Mouse (Mus musculus): ENCODE measurements around the gene Ap4e1.
"Not testable (repeated sequence)": the region's sequence is repeated elsewhere in the genome, so short reads cannot be mapped to it uniquely, and the experiment has no call there.

Gene Ap4e1

DNA sequence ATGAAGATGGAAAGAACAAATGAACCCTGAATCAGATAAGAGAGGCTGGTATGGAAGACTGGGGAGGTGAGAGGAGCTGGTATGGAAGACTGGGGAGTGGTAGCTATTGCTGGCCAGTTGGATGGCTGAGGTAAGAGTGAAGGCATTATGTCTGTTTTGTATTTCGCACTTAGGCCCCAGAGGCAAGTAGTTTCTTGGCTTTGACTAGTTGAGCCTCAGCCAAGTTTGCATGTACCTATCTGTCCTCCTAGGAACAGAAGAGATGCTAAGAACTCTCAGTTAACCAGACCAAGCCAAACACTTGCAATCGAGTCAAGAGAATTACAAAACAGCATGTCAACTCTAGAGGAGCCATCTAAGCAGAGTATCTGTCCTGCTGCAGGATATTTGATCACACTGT lies 65.6 kb downstream of the Ap4e1 start:
- DNase-seq (ENCODE audit: inconsistent age in 2 of 2, low spot score in 1 of 2), result no peak

DNA sequence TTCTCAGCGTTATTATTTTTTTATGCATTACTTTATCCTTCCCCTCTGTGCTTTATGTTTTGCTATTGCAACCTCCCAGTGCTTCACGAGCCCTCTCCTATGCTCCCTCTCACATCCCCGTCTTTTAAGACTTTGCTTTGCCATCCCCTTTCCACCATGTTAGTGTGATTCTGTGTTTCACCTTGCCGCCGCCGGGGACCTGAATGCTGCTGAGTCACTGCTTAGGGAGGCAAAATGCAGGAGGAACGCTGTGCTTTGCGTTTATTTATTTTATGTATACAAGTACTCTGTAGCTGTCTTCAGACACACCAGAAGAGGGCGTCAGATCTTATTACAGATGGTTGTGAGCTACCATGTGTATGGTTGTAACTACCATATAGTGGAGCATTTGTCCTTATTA lies 69.1 kb downstream of the Ap4e1 start:
- no peak for DNase-seq (ENCODE audit: inconsistent age in 2 of 2, low spot score in 1 of 2)

DNA sequence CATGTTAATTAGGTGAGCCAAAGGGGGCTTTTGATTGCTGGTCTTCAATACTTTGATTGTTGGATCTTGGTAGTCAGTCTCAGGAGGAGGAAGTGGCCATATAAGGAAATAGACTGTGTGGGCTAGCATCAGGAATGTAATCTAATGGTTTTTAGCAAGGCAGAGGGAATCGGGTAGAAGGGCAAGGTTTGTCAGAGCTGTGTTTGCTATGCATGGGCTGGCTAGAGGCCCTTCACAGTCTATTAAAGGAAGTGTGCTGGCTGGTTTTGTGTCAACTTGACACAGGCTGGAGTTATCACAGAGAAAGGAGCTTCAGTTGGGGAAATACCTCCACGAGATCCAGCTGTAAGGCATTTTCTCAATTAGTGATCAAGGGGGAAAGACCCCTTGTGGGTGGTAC lies 70.5 kb downstream of the Ap4e1 start:
- not testable (repeated sequence) for DNase-seq (ENCODE audit: inconsistent age in 2 of 2, low spot score in 1 of 2)

DNA sequence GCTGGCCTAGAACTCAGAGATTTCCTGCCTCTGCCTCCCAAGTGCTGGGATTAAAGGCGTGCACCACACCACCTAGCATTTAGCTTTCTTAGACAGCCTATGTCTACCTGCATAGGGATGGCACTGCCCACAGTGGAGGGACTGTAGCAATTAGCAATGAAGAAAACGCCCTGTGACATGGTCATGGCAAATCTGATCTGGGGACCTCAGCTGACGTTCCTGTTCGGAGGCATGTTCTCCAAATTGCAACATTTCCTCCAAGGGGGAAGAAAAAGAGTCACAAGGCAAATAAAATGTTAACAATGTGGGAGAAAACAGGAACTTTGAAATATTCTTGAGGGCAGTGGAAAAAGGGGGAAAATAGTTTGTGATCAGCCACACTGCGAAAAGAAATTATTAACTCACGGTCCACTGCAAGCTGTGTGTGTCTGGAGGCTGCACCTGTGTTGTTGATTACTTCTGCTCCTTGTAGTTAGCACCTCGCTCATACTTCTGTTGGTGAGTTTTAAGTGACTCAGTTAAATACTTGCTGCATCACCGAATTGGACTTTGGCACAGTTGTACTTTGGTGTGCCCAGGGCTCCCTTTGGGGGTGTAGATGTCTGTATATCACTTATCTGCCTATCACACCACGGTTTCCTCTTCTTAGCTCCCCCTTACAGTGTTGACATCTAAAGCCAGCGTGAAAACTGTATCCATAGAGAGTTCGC lies 71.5 kb downstream of the Ap4e1 start:
- DNase-seq (ENCODE audit: inconsistent age in 2 of 2, low spot score in 1 of 2), result no peak

DNA sequence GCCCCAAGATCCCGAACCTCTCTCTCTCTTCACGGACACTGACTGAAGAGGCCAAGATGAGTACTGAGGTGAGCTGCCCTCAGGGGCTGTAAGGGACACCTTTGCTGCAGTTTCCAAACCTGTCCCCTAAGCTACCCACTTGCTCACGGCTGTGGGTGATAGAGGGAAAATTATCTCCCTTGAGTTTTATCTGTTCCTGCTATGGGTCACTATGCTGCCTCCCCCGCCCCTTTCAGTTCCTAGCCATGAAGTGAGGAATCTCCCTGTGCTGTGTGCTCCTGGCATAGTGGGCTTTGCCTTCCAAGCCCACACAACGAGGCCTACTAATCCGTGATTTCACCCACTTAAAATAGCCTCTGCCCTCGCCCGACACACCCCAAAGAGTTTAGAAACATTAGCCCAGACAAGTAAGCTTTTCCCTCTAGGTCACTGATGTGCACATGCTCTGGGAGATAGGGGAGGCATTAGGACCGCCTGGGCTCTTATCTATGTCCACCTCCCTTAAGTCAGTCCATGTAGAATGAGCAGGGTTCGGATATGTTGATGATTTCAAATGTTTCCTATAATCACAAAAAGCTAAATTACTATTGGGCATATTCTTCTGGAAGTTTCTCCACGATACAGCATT lies 72.2 kb downstream of the Ap4e1 start:
- no peak for DNase-seq (ENCODE audit: inconsistent age in 2 of 2, low spot score in 1 of 2)

DNA sequence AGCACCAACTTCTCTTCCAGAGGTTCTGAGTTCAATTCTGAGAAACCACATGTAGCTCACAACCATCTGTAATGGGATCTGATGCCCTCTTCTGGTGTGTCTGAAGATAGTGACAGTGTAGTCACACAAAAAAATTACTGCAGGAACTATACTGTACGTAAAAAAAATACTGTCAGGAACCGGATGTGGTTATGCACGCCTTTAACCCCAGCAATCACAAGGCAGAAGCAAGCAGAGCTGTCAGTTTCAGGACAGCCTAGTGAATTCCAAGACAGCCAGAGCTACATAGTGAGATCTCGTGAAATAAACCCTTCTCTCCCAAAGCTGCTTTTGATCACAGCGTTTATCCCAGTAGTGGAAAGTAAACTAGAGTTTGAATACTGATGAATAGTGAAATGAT lies 77.7 kb downstream of the Ap4e1 start:
- no peak for DNase-seq (ENCODE audit: inconsistent age in 2 of 2, low spot score in 1 of 2)

DNA sequence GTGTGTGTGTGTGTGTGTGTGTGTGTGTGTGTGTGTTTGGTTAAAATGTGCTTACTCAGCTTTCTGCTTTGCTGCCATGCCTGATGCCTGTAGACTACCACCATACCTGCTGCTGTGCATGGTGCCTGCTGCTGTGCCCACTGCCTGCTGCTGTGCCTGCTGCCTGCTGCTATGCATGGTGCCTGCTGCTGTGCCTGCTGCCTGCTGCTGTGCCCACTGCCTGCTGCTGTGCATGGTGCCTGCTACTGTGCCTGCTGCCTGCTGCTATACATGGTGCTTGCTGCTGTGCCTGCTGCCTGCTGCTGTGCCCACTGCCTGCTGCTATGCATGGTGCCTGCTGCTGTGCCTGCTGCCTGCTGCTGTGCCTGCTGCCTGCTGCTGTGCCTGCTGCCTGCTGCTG lies 81.6 kb downstream of the Ap4e1 start:
- DNase-seq (ENCODE audit: inconsistent age in 2 of 2, low spot score in 1 of 2), result not testable (repeated sequence)

DNA sequence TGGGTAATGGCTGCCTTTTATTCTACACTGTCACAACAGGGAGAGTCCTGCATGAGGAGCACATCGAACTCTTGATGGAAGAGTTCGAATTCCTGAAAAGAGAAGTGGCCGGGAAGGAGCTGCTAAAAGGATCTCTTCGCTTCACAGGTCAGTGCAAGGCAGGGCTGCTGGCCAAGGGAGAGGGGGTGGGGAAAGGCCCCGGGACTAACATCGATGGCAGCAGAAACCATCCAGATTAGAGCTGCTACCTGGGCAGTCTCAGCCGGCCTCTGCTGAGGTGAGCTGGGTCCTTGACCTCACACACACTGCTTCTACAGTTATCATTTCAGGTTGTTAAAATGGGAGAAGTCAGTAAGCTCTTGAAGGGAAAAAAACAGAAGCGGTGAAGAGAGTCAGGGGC lies 83.5 kb downstream of the Ap4e1 start:
- DNase-seq (ENCODE audit: inconsistent age in 2 of 2, low spot score in 1 of 2), result no peak

DNA sequence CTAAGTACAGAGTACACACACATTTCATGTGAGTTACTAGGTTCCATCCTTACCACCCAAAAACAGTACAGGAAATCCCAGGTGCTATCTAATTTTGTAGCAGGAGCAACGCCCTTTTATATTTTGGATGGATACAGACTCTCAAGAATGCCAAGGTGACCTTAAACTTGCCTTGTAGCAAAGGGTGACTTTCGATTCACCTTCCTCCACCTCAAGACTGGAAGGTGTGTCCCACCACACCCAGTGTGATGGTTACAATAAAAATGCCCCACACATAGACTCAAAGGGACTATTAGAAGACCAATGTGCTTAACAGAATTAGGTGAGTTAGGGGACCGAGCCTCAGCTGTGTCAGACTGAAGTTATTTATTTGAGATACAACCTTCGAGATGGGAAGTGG lies 100.5 kb downstream of the Ap4e1 start:
- DNase-seq (ENCODE audit: inconsistent age in 2 of 2, low spot score in 1 of 2), result no peak

All from adrenal gland, adult (tissue).